Mouse (Mus musculus) forebrain, embryonic 10.5 days (tissue): Measurements from ENCODE around the gene Nos1ap. TPM values are rescaled to one million over a fixed set of nuclear protein-coding genes. Genes with fewer than 3 reads are reported as not detected.

ENCODE experiments used
- DNase-seq: peaks from one replicate; pipeline ENCODE4 v3.0.0-alpha.2; 2017; ENCODE audit warnings: low spot score; ENCODE audit errors: extremely low spot score
- H3K27ac ChIP-seq: fragments of 300-500 bp; sonication (generic); 2 replicates; pipeline ENCODE4 v1.5.1; 2016; ENCODE audit warnings: mild to moderate bottlenecking
- H3K27me3 ChIP-seq: fragments of 300-500 bp; sonication (generic); 2 replicates; pipeline ENCODE4 v1.6.1; 2016; ENCODE audit warnings: mild to moderate bottlenecking; ENCODE audit not compliant: poor library complexity, severe bottlenecking
- H3K36me3 ChIP-seq: fragments of 300-500 bp; sonication (generic); replicated peaks from 2 replicates; pipeline ENCODE4 v1.6.1; 2016; ENCODE audit warnings: mild to moderate bottlenecking, moderate library complexity
- H3K4me1 ChIP-seq: fragments of 300-500 bp; sonication (generic); 2 replicates; pipeline ENCODE4 v1.6.1; 2016
- H3K4me3 ChIP-seq: fragments of 300-500 bp; sonication (generic); 2 replicates; pipeline ENCODE4 v1.5.1; 2016; ENCODE audit warnings: mild to moderate bottlenecking, moderate library complexity
- H3K9me3 ChIP-seq: fragments of 300-500 bp; sonication (generic); 2 replicates; pipeline ENCODE4 v1.6.1; 2016; ENCODE audit warnings: mild to moderate bottlenecking, moderate library complexity
- WGBS: fragments of 180-500 bp; shearing (Covaris S2); methylation state at CpG from one replicate; pipeline ENCODE4 v1.1.7; 2016; 5-methylcytosine and 5-hydroxymethylcytosine counted together
- polyA plus RNA-seq: library from polyadenylated mRNA; unstranded; fragments of >200 nt; fragmentation: Nextera tagmentation; extraction: Ambion mirVana; gene quantifications from 2 replicates; pipeline ENCODE4 v1.2.1, GENCODE M21; 2016

Gene Nos1ap
- polyA plus RNA-seq, 1 experiment from 2014 or later = 10.5 TPM

- H3K27me3 ChIP-seq = no peaks in the 10 kb centered on the region
- H3K4me3 ChIP-seq = no peak overlapping the region
- no peak for DNase-seq
- H3K36me3 ChIP-seq = no peaks in the 10 kb centered on the region
- H3K27ac ChIP-seq = no peak overlapping the region
- no peaks in the 10 kb centered on the region for H3K9me3 ChIP-seq
- H3K4me1 ChIP-seq = peaks cover 7% of the 10 kb centered on the region
- 88% methylated on average over 3 of the region's 3 CpGs for WGBS
Observed at GRCm38 (mm10) chr1:170610289-170610688, 20.6 kb upstream of the Nos1ap start.

- DNase-seq = no peak
Observed at GRCm38 (mm10) chr1:170609872-170610271, 20.2 kb upstream of the Nos1ap start.

GRCm38 (mm10) chr1:170608461-170609071 lies 18.9 kb upstream of the Nos1ap start:
- 92% methylated on average over 3 of the region's 3 CpGs for WGBS
- no peak for DNase-seq

More at GRCm38 (mm10) chr1:170609872-170610271, 20.2 kb upstream of the Nos1ap start:
- no peaks in the 10 kb centered on the region for H3K27me3 ChIP-seq
- H3K27ac ChIP-seq = 0 out of 2 replicates have a peak overlapping the region, but pooled peaks have one; percentile 15
- 87% methylated on average over 7 of the region's 7 CpGs for WGBS
- no peak overlapping the region for H3K4me3 ChIP-seq
- no peaks in the 10 kb centered on the region for H3K9me3 ChIP-seq
- H3K36me3 ChIP-seq = no peaks in the 10 kb centered on the region
- H3K4me1 ChIP-seq = peaks cover 11% of the 10 kb centered on the region

GRCm38 (mm10) chr1:170607231-170607917 lies 17.7 kb upstream of the Nos1ap start:
- Histone ChIP-seq H3K27me3 (no peaks in the 10 kb centered on the region), H3K4me1 (peaks cover 11% of the 10 kb centered on the region), H3K4me3 (no peak overlapping the region), H3K9me3 (no peaks in the 10 kb centered on the region), H3K36me3 (no peaks in the 10 kb centered on the region), H3K27ac (no peak overlapping the region)
- DNase-seq = no peak
- 95% methylated on average over 8 of the region's 8 CpGs for WGBS

More at GRCm38 (mm10) chr1:170608461-170609071, 18.9 kb upstream of the Nos1ap start:
- no peaks in the 10 kb centered on the region for H3K36me3 ChIP-seq
- no peaks in the 10 kb centered on the region for H3K27me3 ChIP-seq
- peaks cover 11% of the 10 kb centered on the region for H3K4me1 ChIP-seq
- no peaks in the 10 kb centered on the region for H3K9me3 ChIP-seq
- H3K4me3 ChIP-seq = no peak overlapping the region
- no peak overlapping the region for H3K27ac ChIP-seq

GRCm38 (mm10) chr1:170605228-170606001 lies 15.8 kb upstream of the Nos1ap start:
- H3K27me3 ChIP-seq = no peaks in the 10 kb centered on the region
- peaks cover 11% of the 10 kb centered on the region for H3K4me1 ChIP-seq
- H3K27ac ChIP-seq = 0 out of 2 replicates have a peak overlapping the region, but pooled peaks have one; percentile 5
- H3K36me3 ChIP-seq = no peaks in the 10 kb centered on the region
- no peaks in the 10 kb centered on the region for H3K9me3 ChIP-seq
- DNase-seq = no peak
- H3K4me3 ChIP-seq = no peak overlapping the region
- WGBS = 72% methylated on average over 21 of the region's 21 CpGs

GRCm38 (mm10) chr1:170594575-170594974 lies 4.9 kb upstream of the Nos1ap start:
- Histone ChIP-seq H3K27ac (no peak overlapping the region), H3K36me3 (no peaks in the 10 kb centered on the region), H3K27me3 (peaks cover 11% of the 10 kb centered on the region), H3K4me3 (no peak overlapping the region), H3K9me3 (peaks cover 13% of the 10 kb centered on the region), H3K4me1 (peaks cover 9% of the 10 kb centered on the region)
- 94% methylated on average over 7 of the region's 7 CpGs for WGBS
- no peak for DNase-seq

GRCm38 (mm10) chr1:170590531-170590930 lies 870 bp upstream of the Nos1ap start:
- DNase-seq = no peak
- peaks cover 22% of the 10 kb centered on the region for H3K27me3 ChIP-seq
- no peak overlapping the region for H3K27ac ChIP-seq
- H3K4me3 ChIP-seq = no peak overlapping the region
- peaks cover 11% of the 10 kb centered on the region for H3K36me3 ChIP-seq
- WGBS = 51% methylated on average over 4 of the region's 4 CpGs
- peaks cover 6% of the 10 kb centered on the region; the same call in 1 of the 2 replicates for H3K9me3 ChIP-seq
- peaks cover 30% of the 10 kb centered on the region for H3K4me1 ChIP-seq

GRCm38 (mm10) chr1:170590041-170590360 lies 340 bp upstream of the Nos1ap start:
- peaks cover 30% of the 10 kb centered on the region for H3K4me1 ChIP-seq
- peaks cover 6% of the 10 kb centered on the region; the same call in 1 of the 2 replicates for H3K9me3 ChIP-seq
- peak overlapping the region; percentile 86 for H3K27ac ChIP-seq
- peak overlapping the region; percentile 71 for H3K4me3 ChIP-seq
- DNase-seq = no peak
- peaks cover 22% of the 10 kb centered on the region for H3K27me3 ChIP-seq
- 3% methylated on average over 11 of the region's 11 CpGs for WGBS
- peaks cover 16% of the 10 kb centered on the region for H3K36me3 ChIP-seq

GRCm38 (mm10) chr1:170588879-170589218 lies 812 bp downstream of the Nos1ap start:
- peaks cover 22% of the 10 kb centered on the region for H3K36me3 ChIP-seq
- peaks cover 30% of the 10 kb centered on the region for H3K4me1 ChIP-seq
- H3K27me3 ChIP-seq = peaks cover 22% of the 10 kb centered on the region
- peaks cover 4% of the 10 kb centered on the region; the same call in 1 of the 2 replicates for H3K9me3 ChIP-seq
- WGBS = 6% methylated on average over 8 of the region's 8 CpGs
- DNase-seq = no peak
- H3K27ac ChIP-seq = peak overlapping the region; percentile 86
- peak overlapping the region; percentile 71 for H3K4me3 ChIP-seq

GRCm38 (mm10) chr1:170588353-170588752 lies 1.3 kb downstream of the Nos1ap start:
- Histone ChIP-seq H3K4me1 (peaks cover 29% of the 10 kb centered on the region), H3K36me3 (peaks cover 23% of the 10 kb centered on the region), H3K27ac (no peak overlapping the region), H3K4me3 (peak overlapping the region; percentile 71), H3K27me3 (peaks cover 22% of the 10 kb centered on the region), H3K9me3 (peaks cover 4% of the 10 kb centered on the region; the same call in 1 of the 2 replicates)
- DNase-seq = peak; percentile 24
- 35% methylated on average over 6 of the region's 6 CpGs for WGBS

- peaks cover 23% of the 10 kb centered on the region for H3K36me3 ChIP-seq
- DNase-seq = no peak
- no peak overlapping the region for H3K4me3 ChIP-seq
- WGBS = 89% methylated on average over 6 of the region's 6 CpGs
- peaks cover 27% of the 10 kb centered on the region for H3K4me1 ChIP-seq
- no peak overlapping the region for H3K27ac ChIP-seq
- peaks cover 4% of the 10 kb centered on the region; the same call in 1 of the 2 replicates for H3K9me3 ChIP-seq
- H3K27me3 ChIP-seq = peaks cover 19% of the 10 kb centered on the region
Observed at GRCm38 (mm10) chr1:170586715-170587114, 2.9 kb downstream of the Nos1ap start.

- Histone ChIP-seq H3K27ac (no peak overlapping the region), H3K36me3 (peaks cover 23% of the 10 kb centered on the region), H3K9me3 (peaks cover 4% of the 10 kb centered on the region; the same call in 1 of the 2 replicates), H3K27me3 (peaks cover 11% of the 10 kb centered on the region), H3K4me3 (no peak overlapping the region), H3K4me1 (peaks cover 31% of the 10 kb centered on the region)
- no peak for DNase-seq
- WGBS = 91% methylated on average over 2 of the region's 2 CpGs
Observed at GRCm38 (mm10) chr1:170583925-170584324, 5.7 kb downstream of the Nos1ap start.
